Mouse (Mus musculus): ENCODE measurements around the gene Mars.
A peak's percentile ranks its signal among the peaks of the same experiment; 100 is the strongest.

- TF ChIP-seq POLR2A (IDR thresholded peaks at IDR 0.05; ENCODE audit: low read depth, low read length): peak; percentile 98
- no peak for TF ChIP-seq CTCF (IDR thresholded peaks at IDR 0.05; ENCODE audit: extremely low read depth, insufficient read length, insufficient replicate concordance, low read depth, low read length)
Measured at GRCm38 (mm10) chr10:127290307-127290929, 21.2 kb downstream of the Mars start.

All from small intestine, adult 2 months (tissue).